Mouse (Mus musculus): ENCODE measurements around the gene Nde1.
A peak's percentile ranks its signal among the peaks of the same experiment; 100 is the strongest.
"Not testable (repeated sequence)": the region's sequence is repeated elsewhere in the genome, so short reads cannot be mapped to it uniquely, and the experiment has no call there.

Gene Nde1

GRCm38 (mm10) chr16:14162988-14163416 lies at the start of gene Nde1, which contains the start of gene Marf1:
TSS of gene Nde1 (plus strand) at chr16:14163275.
TSS of gene Marf1 (minus strand) at chr16:14163351.
- DNase-seq (ENCODE audit: low read depth, low spot score) = peak; percentile 94

- DNase-seq (ENCODE audit: low read depth, low spot score) = no peak
Measured at GRCm38 (mm10) chr16:14117299-14117698, 45.8 kb upstream of the Nde1 start.

GRCm38 (mm10) chr16:14120941-14121340 lies 42.1 kb upstream of the Nde1 start:
- DNase-seq (ENCODE audit: low read depth, low spot score) = no peak

- no peak for DNase-seq (ENCODE audit: low read depth, low spot score)
Measured at GRCm38 (mm10) chr16:14121563-14121962, 41.5 kb upstream of the Nde1 start.

- peak; percentile 25 for DNase-seq (ENCODE audit: low read depth, low spot score)
Measured at GRCm38 (mm10) chr16:14122586-14122985, 40.5 kb upstream of the Nde1 start.

GRCm38 (mm10) chr16:14123901-14124300 lies 39.2 kb upstream of the Nde1 start:
- no peak for DNase-seq (ENCODE audit: low read depth, low spot score)

GRCm38 (mm10) chr16:14124709-14125108 lies 38.4 kb upstream of the Nde1 start:
- DNase-seq (ENCODE audit: low read depth, low spot score) = no peak

- no peak for DNase-seq (ENCODE audit: low read depth, low spot score)
Measured at GRCm38 (mm10) chr16:14125253-14125652, 37.8 kb upstream of the Nde1 start.

GRCm38 (mm10) chr16:14128977-14129376 lies 34.1 kb upstream of the Nde1 start:
- DNase-seq (ENCODE audit: low read depth, low spot score) = no peak

- no peak for DNase-seq (ENCODE audit: low read depth, low spot score)
Measured at GRCm38 (mm10) chr16:14130796-14131195, 32.3 kb upstream of the Nde1 start.

GRCm38 (mm10) chr16:14131376-14131775 lies 31.7 kb upstream of the Nde1 start:
- DNase-seq (ENCODE audit: low read depth, low spot score) = peak; percentile 10

GRCm38 (mm10) chr16:14131838-14132237 lies 31.2 kb upstream of the Nde1 start:
- DNase-seq (ENCODE audit: low read depth, low spot score) = peak; percentile 76

GRCm38 (mm10) chr16:14135014-14135413 lies 28.1 kb upstream of the Nde1 start:
- DNase-seq (ENCODE audit: low read depth, low spot score) = no peak

- DNase-seq (ENCODE audit: low read depth, low spot score) = no peak
Measured at GRCm38 (mm10) chr16:14137976-14138561, 25.0 kb upstream of the Nde1 start.

- no peak for DNase-seq (ENCODE audit: low read depth, low spot score)
Measured at GRCm38 (mm10) chr16:14139106-14139505, 24.0 kb upstream of the Nde1 start.

- DNase-seq (ENCODE audit: low read depth, low spot score) = no peak
Measured at GRCm38 (mm10) chr16:14143298-14143697, 19.8 kb upstream of the Nde1 start.

GRCm38 (mm10) chr16:14147712-14148111 lies 15.4 kb upstream of the Nde1 start:
- peak; percentile 52 for DNase-seq (ENCODE audit: low read depth, low spot score)

- no peak for DNase-seq (ENCODE audit: low read depth, low spot score)
Measured at GRCm38 (mm10) chr16:14151718-14152117, 11.4 kb upstream of the Nde1 start.

- not testable (repeated sequence) for DNase-seq (ENCODE audit: low read depth, low spot score)
Measured at GRCm38 (mm10) chr16:14155638-14156037, 7.4 kb upstream of the Nde1 start.

GRCm38 (mm10) chr16:14156312-14156711 lies 6.8 kb upstream of the Nde1 start:
- DNase-seq (ENCODE audit: low read depth, low spot score) = no peak

GRCm38 (mm10) chr16:14158536-14158935 lies 4.5 kb upstream of the Nde1 start:
- no peak for DNase-seq (ENCODE audit: low read depth, low spot score)

GRCm38 (mm10) chr16:14158936-14159745 lies 3.9 kb upstream of the Nde1 start:
- peak; percentile 100 for DNase-seq (ENCODE audit: low read depth, low spot score)

GRCm38 (mm10) chr16:14159746-14160131 lies 3.3 kb upstream of the Nde1 start:
- peak; percentile 94 for DNase-seq (ENCODE audit: low read depth, low spot score)

Measured in 3T3-L1 (cell line).